Mouse (Mus musculus): ENCODE measurements around the gene Atxn1l. TPM values are rescaled to one million over a fixed set of nuclear protein-coding genes. Genes with fewer than 3 reads are reported as not detected.

The Atxn1l gene
- polyA plus RNA-seq, 1 experiment from 2014 or later: 6.0 TPM

DNA sequence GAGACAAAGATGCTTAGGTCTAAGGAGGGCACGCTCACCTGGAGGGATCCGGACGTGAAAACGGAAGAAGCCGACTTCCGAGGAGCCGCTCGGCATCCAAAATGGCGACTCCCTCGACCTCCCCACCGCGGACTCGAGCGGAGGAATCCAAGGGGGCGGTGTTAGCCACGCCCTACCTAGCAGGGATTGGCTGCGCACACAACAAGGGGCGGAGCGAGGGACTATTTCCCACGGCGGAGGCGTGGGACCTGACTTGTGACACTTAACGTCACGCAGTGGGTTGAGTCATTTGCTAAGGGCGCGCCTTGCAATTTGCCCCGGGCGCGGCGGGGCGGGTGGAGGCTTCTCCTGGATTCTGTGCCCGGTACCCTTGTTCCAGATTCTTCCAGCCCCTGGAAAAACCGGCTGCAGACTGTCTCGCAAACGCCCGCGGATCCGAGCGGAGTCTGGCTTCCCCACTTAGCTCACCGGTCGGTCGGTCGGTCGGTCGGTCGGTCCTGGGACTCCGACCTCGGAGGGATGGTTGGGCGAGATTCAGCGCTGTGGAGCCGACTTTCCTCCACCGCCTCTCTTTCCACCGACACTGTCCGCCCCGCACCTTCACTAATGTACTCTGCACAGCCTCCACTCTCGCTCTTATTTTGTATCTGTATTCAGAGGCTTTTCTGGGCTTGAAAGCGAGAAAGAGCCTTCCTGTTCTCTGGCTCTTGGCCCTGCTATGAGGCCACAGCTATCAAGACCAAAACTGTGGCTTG is 44.2 kb downstream of the Atxn1l start, which contains the start of gene Ist1:
Gene Ist1, minus strand, starts transcription at position 115 of the 755 bp plus-strand sequence.
- Histone ChIP-seq H3K27me3 (ENCODE audit: control insufficient read depth, insufficient read depth, low read length) (no peaks in the 10 kb centered on the region), H3K27ac (ENCODE audit: low read length) (peak within 1 kb of the TSS; percentile 74; the same call in 1 of the 2 replicates), H3K36me3 (ENCODE audit: control insufficient read depth, insufficient read depth, low read length) (no peaks in the 10 kb centered on the region), H3K4me1 (ENCODE audit: control insufficient read depth, insufficient read depth, low read length) (peaks cover 21% of the 10 kb centered on the region), H3K9ac (replicated peaks; ENCODE audit: low read depth, low read length) (peak within 1 kb of the TSS; percentile 95), H3K4me2 (replicated peaks; ENCODE audit: low read depth, low read length) (peak within 1 kb of the TSS; percentile 79), H3K9me3 (ENCODE audit: control insufficient read depth, low read depth, low read length) (no peaks in the 10 kb centered on the region), H3K4me3 (ENCODE audit: low read depth, low read length) (peak within 1 kb of the TSS; percentile 98)
- peak; percentile 99 for ATAC-seq (ENCODE audit: insufficient number of reproducible peaks, insufficient read depth, low FRiP score, low read depth)
- WGBS: under 1% methylated on average over 57 of the region's 57 CpGs

DNA sequence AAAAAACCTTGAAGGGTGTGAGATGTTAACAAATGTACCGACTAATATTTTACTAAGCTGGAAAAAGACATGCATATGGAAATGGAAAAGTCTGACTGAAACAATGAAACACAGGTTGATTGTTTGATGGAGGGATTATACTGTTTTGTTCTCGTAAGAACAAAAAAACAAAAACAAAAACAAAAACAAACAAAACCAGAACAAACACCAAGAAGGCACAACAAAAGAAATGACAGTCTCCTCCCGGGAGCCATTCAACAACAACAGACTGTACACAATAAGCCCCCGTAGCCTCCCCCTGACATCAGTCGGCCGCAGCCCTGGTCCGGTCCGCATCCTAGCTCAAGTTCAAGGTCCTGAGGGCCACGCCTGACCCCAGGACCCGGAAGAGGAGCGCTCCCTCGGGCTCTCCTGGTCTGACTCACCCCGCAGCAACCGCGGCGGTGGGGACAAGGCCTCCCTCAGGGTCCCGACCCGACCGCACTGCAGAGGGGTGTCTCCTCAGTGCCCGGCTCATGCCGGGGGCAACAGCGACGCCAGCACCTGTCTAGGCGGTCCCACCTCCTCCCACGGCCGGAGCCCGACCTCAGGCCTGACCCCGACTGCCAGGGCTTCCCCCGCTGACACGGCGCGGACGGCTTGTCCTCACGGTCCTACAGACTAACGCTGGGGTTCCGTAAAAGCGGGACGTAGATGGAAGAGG is 44.9 kb downstream of the Atxn1l start:
- no peaks in the 10 kb centered on the region for H3K27me3 ChIP-seq (ENCODE audit: control insufficient read depth, insufficient read depth, low read length)
- no peaks in the 10 kb centered on the region for H3K36me3 ChIP-seq (ENCODE audit: control insufficient read depth, insufficient read depth, low read length)
- peak; percentile 59 for ATAC-seq (ENCODE audit: insufficient number of reproducible peaks, insufficient read depth, low FRiP score, low read depth)
- under 1% methylated on average over 36 of the region's 38 CpGs for WGBS
- peak overlapping the region; percentile 74; the same call in 1 of the 2 replicates for H3K27ac ChIP-seq (ENCODE audit: low read length)
- H3K4me3 ChIP-seq (ENCODE audit: low read depth, low read length): peak overlapping the region; percentile 98
- H3K9me3 ChIP-seq (ENCODE audit: control insufficient read depth, low read depth, low read length): no peaks in the 10 kb centered on the region
- peak overlapping the region; percentile 95 for H3K9ac ChIP-seq (replicated peaks; ENCODE audit: low read depth, low read length)
- peak overlapping the region; percentile 79 for H3K4me2 ChIP-seq (replicated peaks; ENCODE audit: low read depth, low read length)
- H3K4me1 ChIP-seq (ENCODE audit: control insufficient read depth, insufficient read depth, low read length): peaks cover 21% of the 10 kb centered on the region

DNA sequence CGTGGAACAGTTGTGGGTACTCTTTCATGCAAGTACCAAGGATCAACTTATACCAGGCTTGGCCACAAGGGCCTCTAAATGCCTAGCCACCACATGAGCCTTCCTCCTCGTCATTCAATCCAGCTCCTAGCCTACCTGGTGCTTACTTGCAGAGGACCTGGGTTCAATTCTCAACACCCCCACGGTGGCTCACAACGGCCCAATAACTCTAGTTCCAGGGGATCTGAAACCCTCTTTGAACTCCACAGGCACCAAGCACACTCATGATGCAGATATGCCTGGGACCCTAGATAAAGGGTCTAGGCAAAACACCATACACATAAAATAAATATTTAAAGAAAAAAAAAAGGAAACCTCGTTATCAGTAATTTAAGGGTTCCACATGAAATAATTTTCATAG is 45.8 kb downstream of the Atxn1l start:
- Histone ChIP-seq H3K27ac (ENCODE audit: low read length) (no peak overlapping the region), H3K9me3 (ENCODE audit: control insufficient read depth, low read depth, low read length) (no peaks in the 10 kb centered on the region), H3K36me3 (ENCODE audit: control insufficient read depth, insufficient read depth, low read length) (no peaks in the 10 kb centered on the region), H3K4me3 (ENCODE audit: low read depth, low read length) (peak overlapping the region; percentile 98), H3K4me2 (replicated peaks; ENCODE audit: low read depth, low read length) (peak overlapping the region; percentile 79), H3K9ac (replicated peaks; ENCODE audit: low read depth, low read length) (0 out of 2 replicates have a peak overlapping the region, but pooled peaks have one; percentile 21), H3K27me3 (ENCODE audit: control insufficient read depth, insufficient read depth, low read length) (no peaks in the 10 kb centered on the region), H3K4me1 (ENCODE audit: control insufficient read depth, insufficient read depth, low read length) (peaks cover 21% of the 10 kb centered on the region)
- WGBS: 45% methylated on average over 5 of the region's 5 CpGs
- ATAC-seq (ENCODE audit: insufficient number of reproducible peaks, insufficient read depth, low FRiP score, low read depth): no peak

DNA sequence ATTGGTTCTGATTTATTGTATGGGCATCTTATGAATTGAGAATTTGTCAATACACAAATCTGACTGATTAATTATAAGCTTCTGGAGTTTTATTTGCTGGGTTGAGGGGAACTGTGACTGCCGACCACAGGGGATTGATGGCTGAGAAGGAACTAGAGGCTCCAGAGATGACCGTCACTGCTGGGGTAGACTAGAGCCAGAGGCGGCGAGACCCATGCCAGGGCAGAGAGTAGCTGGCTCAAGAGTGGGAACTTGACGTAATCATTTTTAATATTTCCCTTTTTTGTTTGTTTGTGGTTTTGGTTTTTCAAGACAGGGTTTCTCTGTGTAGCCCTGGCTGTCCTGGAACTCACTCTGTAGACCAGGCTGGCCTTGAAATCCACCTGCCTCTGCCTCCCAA is 50.3 kb downstream of the Atxn1l start:
- H3K27me3 ChIP-seq (ENCODE audit: control insufficient read depth, insufficient read depth, low read length): no peaks in the 10 kb centered on the region

DNA sequence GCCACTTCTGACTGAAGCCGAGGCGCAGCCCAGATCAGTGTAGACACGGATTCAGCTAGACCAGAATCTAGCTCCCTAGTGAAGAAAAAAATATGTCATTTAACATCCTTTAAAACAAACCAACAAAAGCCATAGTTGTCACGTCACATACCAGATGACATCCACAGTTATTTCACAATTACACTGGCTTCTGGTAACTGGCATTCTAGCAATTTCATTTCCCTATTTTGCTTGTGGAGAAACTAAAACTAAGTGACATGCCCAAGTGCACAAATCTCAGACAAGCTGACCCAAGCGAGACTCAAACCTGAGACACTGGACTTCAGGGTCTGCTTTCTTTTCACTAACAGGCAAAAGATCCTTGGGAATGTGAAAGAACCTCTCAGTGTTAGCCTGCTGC is 55.4 kb downstream of the Atxn1l start:
- no peak overlapping the region for H3K4me2 ChIP-seq (replicated peaks; ENCODE audit: low read depth, low read length)

More for the DNA sequence above, 50.3 kb downstream of the Atxn1l start:
- 86% methylated on average over 5 of the region's 5 CpGs for WGBS
- H3K4me3 ChIP-seq (ENCODE audit: low read depth, low read length): no peak overlapping the region
- H3K9me3 ChIP-seq (ENCODE audit: control insufficient read depth, low read depth, low read length): no peaks in the 10 kb centered on the region
- H3K4me2 ChIP-seq (replicated peaks; ENCODE audit: low read depth, low read length): no peak overlapping the region
- no peak overlapping the region for H3K9ac ChIP-seq (replicated peaks; ENCODE audit: low read depth, low read length)
- H3K27ac ChIP-seq (ENCODE audit: low read length): no peak overlapping the region
- H3K36me3 ChIP-seq (ENCODE audit: control insufficient read depth, insufficient read depth, low read length): peaks cover 8% of the 10 kb centered on the region
- ATAC-seq (ENCODE audit: insufficient number of reproducible peaks, insufficient read depth, low FRiP score, low read depth): no peak
- peaks cover 18% of the 10 kb centered on the region for H3K4me1 ChIP-seq (ENCODE audit: control insufficient read depth, insufficient read depth, low read length)

DNA sequence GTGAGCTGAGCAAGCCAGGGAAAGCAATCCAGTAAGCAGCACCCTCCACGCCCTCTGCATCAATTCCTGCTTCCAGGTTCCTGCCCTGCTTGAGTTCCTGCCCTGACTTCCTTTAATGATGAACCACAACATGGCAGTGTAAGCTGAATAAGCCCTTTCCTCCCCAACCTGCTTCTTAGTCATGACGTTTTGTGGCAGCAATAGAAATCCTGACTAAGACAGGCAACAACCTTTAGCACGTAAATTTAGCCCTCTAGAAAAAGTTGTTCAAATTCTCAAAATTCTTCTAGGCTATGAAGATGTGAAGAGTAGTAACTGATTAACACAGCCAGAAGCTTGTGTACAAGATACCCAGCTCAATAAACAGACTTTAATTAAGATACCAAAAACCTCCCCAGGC is 56.0 kb downstream of the Atxn1l start:
- no peak for ATAC-seq (ENCODE audit: insufficient number of reproducible peaks, insufficient read depth, low FRiP score, low read depth)
- H3K9ac ChIP-seq (replicated peaks; ENCODE audit: low read depth, low read length): no peak overlapping the region
- peaks cover 57% of the 10 kb centered on the region for H3K36me3 ChIP-seq (ENCODE audit: control insufficient read depth, insufficient read depth, low read length)

More for the DNA sequence above, 55.4 kb downstream of the Atxn1l start:
- Histone ChIP-seq H3K9me3 (ENCODE audit: control insufficient read depth, low read depth, low read length) (no peaks in the 10 kb centered on the region), H3K36me3 (ENCODE audit: control insufficient read depth, insufficient read depth, low read length) (peaks cover 52% of the 10 kb centered on the region), H3K4me3 (ENCODE audit: low read depth, low read length) (no peak overlapping the region), H3K27ac (ENCODE audit: low read length) (no peak overlapping the region), H3K27me3 (ENCODE audit: control insufficient read depth, insufficient read depth, low read length) (no peaks in the 10 kb centered on the region), H3K4me1 (ENCODE audit: control insufficient read depth, insufficient read depth, low read length) (no peaks in the 10 kb centered on the region), H3K9ac (replicated peaks; ENCODE audit: low read depth, low read length) (no peak overlapping the region)
- ATAC-seq (ENCODE audit: insufficient number of reproducible peaks, insufficient read depth, low FRiP score, low read depth): no peak
- WGBS: 90% methylated on average over 5 of the region's 5 CpGs

More for the DNA sequence above, 56.0 kb downstream of the Atxn1l start:
- no peak overlapping the region for H3K4me2 ChIP-seq (replicated peaks; ENCODE audit: low read depth, low read length)
- no peaks in the 10 kb centered on the region for H3K4me1 ChIP-seq (ENCODE audit: control insufficient read depth, insufficient read depth, low read length)
- no peaks in the 10 kb centered on the region for H3K9me3 ChIP-seq (ENCODE audit: control insufficient read depth, low read depth, low read length)
- H3K4me3 ChIP-seq (ENCODE audit: low read depth, low read length): no peak overlapping the region
- no peaks in the 10 kb centered on the region for H3K27me3 ChIP-seq (ENCODE audit: control insufficient read depth, insufficient read depth, low read length)
- no peak overlapping the region for H3K27ac ChIP-seq (ENCODE audit: low read length)
- WGBS: 74% methylated on average over 3 of the region's 3 CpGs

Other genes starting within 250 kb of the Atxn1l start
- gene Pmfbp1, start 243.7 kb downstream of the Atxn1l start, polyA plus RNA-seq (2014; fragmentation: Nextera tagmentation; extraction: Ambion mirVana): not detected in 2 replicates
- gene Dhx38, start 171.9 kb downstream of the Atxn1l start, polyA plus RNA-seq (2014; fragmentation: Nextera tagmentation; extraction: Ambion mirVana): 18.3 and 19.2 TPM in 2 replicates
- gene Txnl4b, start 171.8 kb downstream of the Atxn1l start, polyA plus RNA-seq (2014; fragmentation: Nextera tagmentation; extraction: Ambion mirVana): 20.6 and 21.2 TPM in 2 replicates
- 0.85 and 1.9 TPM in 2 replicates for gene Hp, start 158.6 kb downstream of the Atxn1l start, polyA plus RNA-seq (2014; fragmentation: Nextera tagmentation; extraction: Ambion mirVana)
- 40.1 and 45.1 TPM in 2 replicates for gene Dhodh, start 129.1 kb downstream of the Atxn1l start, polyA plus RNA-seq (2014; fragmentation: Nextera tagmentation; extraction: Ambion mirVana)
- gene Pkd1l3, start 123.2 kb downstream of the Atxn1l start, polyA plus RNA-seq (2014; fragmentation: Nextera tagmentation; extraction: Ambion mirVana): 0.14 TPM in 1 of 2 replicates, not detected in the other
- 154 and 165 TPM in 2 replicates for gene Ist1, start 44.5 kb downstream of the Atxn1l start, polyA plus RNA-seq (2014; fragmentation: Nextera tagmentation; extraction: Ambion mirVana)
- 29.7 and 33.0 TPM in 2 replicates for gene Zfp821, start 32.2 kb downstream of the Atxn1l start, polyA plus RNA-seq (2014; fragmentation: Nextera tagmentation; extraction: Ambion mirVana)
- gene Ap1g1, start 40.8 kb upstream of the Atxn1l start, polyA plus RNA-seq (2014; fragmentation: Nextera tagmentation; extraction: Ambion mirVana): 36.5 and 39.2 TPM in 2 replicates
- 6.1 and 6.9 TPM in 2 replicates for gene Phlpp2, start 130.8 kb upstream of the Atxn1l start, polyA plus RNA-seq (2014; fragmentation: Nextera tagmentation; extraction: Ambion mirVana)
- 2.3 and 4.5 TPM in 2 replicates for gene Marveld3, start 224.5 kb upstream of the Atxn1l start, polyA plus RNA-seq (2014; fragmentation: Nextera tagmentation; extraction: Ambion mirVana)